Mouse (Mus musculus) cerebellum, postnatal 14 days (tissue): ENCODE data around the gene Gpbar1.

ENCODE experiments used
- DNase-seq, 2 experiments: peaks; one replicate each; pipeline ENCODE4 v3.0.0; 2021; ENCODE audit warnings: mixed read lengths in 2 of 2

Gpbar1 gene

DNA sequence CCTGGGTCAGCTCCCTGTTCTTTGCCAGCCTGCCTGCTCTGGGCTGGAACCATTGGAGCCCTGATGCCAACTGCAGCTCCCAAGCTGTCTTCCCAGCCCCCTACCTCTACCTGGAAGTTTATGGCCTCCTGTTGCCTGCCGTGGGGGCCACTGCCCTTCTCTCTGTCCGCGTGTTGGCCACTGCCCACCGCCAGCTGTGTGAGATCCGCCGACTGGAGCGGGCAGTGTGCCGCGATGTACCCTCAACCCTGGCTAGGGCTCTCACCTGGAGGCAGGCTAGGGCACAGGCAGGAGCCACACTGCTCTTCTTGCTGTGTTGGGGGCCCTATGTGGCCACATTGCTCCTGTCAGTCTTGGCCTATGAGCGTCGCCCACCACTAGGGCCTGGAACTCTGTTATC lies 638 bp downstream of the Gpbar1 start:
- no peak for DNase-seq

DNA sequence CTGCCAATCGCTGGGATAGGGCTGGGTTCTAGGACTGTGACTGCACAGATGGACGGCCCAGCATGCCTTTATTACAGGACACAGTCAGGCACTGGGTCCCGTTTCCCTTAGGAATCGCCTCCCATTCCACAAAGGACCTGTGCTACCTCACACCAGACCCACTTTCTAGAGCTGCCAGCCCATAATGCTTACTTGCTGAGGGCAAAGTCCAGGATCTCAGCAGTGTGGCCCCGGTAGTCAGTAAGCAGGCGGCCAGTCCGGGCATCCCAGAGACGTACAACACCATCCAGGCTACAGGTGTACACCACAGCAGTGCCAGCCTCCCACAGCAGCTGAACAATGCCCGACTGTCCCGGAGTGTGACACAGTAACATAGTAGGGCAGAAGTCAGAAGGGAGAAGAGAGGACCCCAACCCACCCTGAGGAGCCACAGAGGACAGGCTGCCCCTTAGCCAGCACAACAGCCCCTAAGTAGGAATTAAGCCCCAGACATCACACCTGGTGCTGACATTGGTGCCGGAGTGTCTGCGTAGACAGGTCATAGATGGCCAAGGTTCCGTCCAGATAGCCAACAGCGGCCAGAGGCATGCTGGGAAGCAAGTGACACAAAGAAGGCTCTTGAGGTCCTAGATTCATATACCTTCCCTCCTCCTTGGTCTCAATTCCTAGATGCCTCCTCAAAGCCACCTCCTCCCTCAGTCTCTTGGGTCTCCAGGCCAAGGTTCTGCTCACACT lies 2.4 kb downstream of the Gpbar1 start:
- DNase-seq: no peak

DNA sequence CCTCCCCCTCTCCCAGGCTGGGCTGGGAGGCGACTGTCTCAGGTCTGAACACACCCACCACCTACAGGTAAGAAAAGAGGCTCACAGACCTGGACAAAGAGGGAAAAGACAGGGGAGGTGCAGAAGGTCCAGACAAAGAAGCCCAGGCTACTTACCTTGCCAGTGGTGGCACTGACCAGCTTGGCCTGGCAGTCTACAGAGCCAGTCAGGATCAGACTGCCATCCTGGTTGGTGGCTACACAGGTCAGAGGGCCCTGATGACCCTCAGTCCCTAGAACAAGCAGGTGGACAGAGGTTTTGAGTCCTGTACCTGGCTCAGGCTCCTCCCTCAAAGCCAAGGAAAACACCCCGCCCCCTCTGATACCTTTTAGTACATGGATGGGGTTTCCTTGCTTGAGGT lies 3.0 kb downstream of the Gpbar1 start:
- no peak for DNase-seq

DNA sequence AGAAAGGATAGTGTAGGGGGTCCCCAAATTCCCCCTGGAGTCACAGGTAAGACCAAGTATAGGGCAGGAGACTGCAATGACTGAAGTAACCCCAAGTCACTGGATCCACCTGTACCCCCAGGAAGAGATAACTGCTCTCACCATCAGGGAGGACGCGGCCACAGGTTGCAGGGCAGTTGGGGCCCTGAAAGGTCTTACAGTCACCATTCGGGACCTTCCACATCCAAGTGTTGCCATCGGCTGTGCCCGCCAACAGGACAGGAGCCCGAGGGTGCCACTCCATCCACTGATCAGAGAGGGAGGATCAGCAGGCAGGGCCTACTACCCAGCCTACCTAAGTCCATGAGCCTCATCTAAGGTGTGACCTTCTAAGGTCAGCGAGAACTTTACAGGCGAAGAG lies 3.5 kb downstream of the Gpbar1 start:
- no peak for DNase-seq

DNA sequence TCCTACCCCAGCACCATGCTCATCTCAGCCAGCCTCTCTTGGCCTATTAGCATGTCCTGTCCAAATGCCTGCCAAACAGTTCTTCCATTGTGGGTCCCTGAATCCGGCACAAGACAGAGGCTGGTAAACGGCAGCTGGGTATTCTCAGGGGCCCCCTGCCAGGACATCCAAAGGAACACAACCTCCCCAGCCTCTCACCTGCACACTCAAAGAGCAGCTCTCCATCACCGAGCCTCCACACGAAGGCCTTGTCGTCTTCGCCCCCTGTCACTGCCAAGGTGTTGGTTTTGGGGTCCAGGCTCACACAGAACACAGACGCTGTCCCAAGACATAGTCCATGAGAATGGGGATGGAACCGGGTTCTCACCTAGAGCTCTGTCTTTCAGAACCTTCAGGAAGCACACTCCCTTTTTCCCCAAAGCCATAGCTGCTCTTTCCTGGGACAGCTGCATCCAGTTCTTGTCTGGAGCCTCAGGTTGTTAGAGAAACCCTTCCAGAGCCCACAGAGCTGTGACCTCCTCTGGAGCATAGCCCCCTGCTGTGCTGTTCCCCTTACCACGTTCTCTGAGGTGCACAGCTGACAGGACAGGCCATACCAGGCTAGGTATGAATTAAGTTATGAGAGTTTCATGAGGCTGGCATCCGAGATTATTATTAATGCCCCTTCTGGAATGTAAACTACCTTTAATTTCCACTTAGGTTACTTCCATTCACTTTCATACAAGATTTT lies 4.7 kb downstream of the Gpbar1 start:
- no peak for DNase-seq

DNA sequence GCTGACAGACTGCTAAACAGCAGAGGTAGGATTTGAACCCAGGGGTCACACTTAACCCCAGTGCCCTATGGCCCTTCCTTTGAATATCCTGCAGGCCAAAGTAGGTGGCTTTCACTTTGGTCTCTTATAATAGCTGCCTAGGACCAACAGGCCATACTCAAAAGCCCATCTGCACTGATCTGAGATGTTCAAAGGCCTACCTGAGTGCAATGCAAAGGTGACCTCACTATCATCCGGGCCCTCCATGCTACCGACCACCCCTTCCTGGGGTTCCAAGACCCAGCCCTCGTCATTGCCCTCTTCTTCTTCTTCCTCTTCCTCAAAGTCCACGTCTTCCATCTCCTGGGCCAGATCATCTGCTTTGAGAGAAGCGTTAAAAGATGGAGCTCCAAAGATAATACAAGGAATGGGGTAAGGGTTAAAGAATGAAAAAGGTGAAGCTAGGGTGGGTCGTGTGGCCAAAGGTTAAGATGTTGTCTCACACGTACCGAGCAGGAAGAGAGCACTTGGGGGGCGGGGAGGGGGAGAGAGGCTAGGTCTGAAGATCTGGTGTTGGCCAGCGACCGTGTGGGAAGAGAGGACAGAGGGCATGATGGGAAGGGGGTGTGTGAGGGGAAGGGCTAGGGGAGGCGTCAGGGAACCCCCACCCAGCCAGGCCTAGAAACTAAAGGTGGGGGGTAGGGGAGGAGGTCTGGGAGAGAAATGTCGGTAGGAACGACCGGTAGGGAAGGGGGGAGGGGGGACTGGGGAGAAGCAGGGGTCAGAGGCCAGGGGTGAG lies 5.5 kb downstream of the Gpbar1 start:
- peak; percentile 66 to 77 for DNase-seq

DNA sequence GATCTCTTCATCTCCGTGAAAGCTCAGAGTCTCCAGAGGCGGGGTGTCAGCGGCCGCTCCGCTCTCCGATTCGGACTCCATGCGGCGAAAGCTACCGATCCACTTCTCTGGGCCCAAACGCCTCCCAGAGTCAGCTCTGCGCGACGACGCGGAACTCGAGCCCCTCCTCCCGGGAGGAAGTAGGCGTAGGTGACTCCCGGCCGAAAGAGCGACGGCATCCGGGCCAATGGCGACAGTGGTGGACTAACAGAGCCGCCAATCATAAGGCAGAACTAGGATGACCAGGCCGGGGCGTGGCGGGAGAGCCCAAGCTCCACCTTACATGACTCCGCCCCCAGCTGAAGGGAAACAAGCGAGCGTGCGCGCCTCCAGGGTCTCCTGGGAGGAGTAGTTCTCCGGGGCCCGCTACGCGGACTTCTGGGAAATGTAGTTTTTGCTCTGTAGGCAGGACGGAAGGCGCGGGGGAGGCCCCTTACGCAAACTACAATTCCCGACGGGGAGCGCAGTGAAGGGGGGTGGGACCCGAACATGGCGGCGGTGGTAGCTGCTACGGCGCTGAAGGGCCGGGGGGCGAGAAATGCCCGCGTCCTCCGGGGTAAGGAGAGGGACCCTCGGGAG lies 6.3 kb downstream of the Gpbar1 start, which contains the start of the genes Aamp and Pnkd:
Gene Aamp, minus strand, starts transcription at position 196 of the 618 bp plus-strand sequence.
Gene Pnkd, plus strand, starts transcription at position 388 of the 618 bp plus-strand sequence.
- peak; percentile 99 for DNase-seq

DNA sequence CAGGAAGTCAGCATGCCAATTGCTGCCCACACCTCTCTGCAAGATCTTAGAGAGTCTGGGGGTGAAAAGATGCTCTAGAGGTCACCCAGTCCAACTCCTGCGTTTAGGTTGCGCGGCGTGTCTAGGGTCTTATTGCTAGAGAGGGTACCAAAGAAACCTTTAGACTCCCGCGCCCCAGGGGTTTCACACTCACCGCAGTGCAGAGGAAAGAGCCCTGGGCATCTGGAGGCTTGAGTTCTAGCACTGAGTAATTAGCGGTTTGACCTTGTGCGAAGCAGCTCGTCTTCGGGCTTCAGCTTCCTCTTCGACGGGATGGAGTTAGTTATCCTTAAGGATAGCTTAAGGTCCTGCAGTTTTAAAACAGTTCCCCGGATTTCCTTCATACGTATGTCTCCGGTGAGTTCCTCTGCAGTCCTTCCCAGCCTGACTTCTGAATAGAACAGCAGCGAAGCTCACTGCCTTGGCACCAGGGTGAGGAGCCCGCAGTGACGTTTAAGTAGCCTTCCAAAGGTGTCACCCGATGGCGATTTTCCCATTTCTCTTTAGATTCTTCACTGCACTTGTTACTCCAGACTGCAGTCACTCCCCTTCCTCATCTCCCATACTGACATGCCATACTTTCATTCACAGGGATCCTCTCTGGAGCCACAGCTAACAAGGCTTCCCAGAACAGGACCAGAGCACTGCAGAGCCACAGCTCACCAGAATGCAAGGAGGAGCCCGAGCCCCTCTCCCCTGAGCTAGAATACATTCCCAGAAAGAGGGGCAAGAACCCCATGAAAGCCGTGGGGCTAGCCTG lies 7.1 kb downstream of the Gpbar1 start:
- DNase-seq: peak; percentile 39 to 72

DNA sequence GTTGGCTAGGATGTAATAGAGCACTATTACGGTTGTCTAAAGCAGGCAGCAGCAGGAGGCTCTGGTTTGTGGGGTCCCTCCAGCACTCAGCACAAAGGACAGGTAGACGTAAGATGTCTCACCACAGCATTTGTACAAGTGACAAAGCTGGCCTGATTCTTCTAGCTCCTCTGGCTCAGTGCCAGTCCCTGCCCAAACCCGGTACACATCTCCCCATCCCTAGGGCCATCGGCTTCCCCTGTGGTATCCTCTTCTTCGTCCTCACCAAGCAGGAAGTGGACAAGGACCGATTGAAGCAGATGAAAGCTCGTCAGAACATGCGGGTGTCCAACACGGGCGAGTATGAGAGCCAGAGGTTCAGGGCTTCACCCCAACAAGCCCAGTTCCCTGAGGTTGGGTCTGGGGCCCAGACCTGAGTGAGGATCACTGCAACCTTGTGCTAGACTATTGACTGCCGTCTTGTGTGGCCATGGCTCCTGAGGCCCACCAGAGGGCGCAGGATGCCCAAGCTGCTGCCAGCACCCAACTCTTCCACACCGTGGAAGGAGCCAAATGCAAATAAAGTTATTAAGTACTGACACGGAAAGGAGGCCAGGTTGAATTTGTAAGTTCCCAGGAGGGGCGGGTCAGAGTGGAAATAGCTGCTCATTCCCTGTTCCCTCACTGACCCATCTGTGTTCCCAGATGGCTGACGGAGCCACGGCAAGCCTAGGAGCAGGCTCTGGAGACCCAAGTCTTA lies 8.7 kb downstream of the Gpbar1 start:
- DNase-seq: peak; percentile 47 to 55

DNA sequence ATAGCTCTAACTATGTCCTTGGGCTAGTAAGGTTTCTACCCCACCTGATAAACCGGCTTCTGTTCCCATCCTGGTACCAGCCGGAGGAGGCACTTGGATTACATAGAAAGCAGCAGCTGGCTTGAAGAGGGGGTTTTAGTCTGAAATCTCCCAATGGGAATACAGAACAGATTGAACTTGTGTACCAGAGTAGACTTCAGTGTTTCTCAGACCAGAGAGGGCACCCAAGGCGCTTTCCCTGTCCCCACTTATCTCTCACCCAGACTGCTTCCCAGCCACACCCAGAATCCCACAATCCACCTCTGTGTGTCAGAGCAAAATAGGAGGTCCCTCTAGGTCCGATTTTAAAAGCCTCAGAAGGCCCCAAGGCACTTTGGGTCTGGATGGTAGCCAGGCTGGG lies 10.0 kb downstream of the Gpbar1 start:
- DNase-seq: no peak

DNA sequence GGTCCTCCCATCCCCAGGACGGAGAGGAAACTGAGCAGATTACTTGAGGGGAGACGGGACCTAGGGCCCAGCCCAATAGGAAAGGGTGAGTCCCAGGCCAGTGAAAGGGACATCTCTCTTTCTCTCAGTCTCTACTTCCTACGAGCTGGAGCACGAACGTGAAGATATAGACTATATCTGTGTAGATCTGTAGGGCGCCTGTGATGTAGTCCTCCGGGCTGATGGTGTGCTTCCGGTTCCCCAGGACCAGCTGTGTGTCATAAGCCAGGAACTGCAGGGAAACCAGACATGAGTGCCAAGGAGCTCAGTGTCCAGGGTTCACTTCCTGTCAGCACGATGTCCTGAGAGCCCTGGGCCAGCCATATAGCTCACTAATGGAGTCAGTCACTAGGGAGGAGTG lies 10.9 kb downstream of the Gpbar1 start:
- DNase-seq: no peak

DNA sequence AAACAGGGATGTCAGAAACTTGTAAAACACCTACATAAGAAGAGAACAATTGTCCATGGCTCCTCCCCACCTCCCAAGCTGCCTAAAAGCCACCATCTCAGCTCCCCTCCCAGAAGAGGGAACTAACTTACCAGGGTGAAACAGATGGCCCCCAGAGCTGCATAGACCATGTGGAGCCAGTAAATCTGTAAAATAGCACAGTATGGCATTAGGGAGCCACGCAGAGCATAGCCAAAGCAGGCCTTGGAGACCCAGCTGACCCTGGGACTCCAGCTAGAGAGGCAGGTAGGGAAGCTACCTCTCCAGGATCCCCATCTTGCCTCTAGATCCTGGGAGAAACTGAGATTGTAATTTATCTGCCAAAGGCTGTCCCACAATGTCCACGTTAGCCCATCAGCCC lies 11.4 kb downstream of the Gpbar1 start:
- DNase-seq: no peak

DNA sequence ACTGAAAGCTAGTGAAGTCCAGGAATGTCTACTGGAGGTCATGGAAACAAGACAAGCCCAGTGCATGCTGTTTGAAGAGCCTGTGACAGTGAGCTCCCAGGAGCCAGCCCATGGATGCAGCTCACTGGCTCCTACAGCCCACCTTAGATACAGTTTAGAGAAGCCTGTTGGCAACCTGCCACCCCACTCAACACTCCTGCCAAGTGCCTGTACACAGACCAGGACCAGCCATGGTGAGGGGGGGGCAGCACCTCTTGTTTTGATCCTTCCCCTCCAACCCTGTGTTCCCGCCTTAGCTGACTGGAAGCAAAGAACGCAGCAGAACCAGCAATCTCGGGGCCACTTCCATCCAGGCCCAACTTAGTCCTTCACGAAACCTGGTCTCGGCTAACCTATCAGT lies 11.8 kb downstream of the Gpbar1 start:
- peak; percentile 51 to 61 for DNase-seq

DNA sequence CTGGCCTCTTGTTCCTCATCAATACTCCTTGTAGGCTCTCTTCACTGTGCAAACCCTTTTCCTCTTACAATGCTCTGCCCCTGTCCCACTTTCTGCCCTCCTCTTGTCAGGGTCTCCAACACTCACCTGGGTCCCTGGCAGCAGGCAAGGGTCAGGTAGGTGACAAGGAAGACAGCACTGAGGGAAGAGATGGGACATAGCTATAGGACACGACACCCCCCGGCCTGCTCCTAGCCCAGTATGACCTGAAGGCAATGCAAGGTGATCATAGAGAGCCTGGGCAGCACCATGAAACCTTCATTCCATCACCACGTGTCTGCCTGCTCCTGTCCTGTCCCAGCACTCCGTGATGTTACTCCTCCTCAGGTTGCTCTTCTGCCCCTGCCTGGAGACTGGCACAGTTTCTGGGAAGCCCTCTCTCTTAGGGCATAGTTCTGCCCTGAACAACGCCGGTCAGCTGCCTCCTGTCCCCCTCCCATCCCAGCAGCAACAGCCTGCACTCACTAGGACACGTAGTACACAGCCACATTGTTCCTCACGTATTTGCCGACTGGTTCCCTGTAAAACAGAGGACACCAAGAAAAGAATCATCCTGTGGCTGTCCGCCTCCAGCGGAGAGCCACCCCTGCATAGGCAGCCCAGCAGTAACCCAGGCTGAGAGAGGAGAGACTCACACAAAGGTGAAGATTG lies 14.1 kb downstream of the Gpbar1 start:
- DNase-seq: no peak

DNA sequence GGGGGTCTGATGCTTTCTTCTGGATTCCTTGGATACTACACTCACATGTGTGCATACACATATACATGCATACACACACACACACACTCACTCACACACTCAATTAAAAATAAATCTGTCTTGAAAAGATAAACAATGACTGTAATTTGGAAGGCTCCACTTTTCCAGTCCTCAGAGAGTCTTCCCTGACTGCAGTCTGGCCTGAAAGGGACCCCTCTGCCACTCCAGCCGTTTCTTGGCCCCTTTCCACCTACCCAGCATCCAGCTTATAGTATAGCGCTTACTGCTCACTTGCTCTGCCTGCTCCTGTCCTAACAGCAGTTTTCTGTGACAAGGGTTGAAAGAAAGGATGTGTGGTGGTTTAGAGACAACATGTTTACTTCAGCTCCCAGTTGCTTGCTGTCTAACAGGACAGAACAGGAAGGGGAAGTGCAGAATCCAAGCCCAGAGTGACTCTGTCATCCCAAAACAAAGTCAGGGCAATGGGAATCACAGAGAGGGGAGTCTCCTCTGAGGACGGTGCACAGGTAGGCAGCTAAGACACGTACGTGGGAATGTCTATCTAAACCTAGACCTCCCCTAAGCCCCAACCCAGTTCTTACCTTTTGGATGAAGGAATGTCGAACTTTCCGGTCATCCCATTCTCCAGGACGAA lies 15.1 kb downstream of the Gpbar1 start:
- DNase-seq: no peak

DNA sequence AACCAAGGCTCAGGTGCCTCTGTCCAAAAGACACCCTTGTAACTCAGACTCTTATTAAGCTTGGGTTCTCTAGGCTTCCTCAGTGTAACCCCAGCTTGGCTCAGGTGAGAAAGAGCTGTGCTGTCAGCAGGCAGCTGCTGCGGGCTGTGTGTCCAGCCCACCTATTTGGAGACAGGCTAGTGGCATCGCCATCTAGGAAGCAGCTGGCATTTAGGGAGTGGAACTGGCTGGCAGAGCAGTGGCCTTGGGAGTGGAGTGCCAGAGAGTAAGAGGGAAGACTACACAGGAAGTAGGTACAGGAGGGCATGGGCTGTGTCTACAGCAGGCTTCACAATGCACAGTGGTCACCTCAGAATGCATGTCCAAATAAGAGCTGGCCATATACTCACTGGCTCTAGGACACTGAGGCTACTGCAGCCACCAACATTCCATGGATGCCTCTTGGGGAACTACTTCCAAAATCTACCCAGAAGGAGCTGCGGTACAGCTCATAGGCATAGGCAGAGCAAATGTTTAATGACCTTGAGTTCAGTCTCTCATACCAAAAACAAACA lies 15.8 kb downstream of the Gpbar1 start:
- no peak for DNase-seq

DNA sequence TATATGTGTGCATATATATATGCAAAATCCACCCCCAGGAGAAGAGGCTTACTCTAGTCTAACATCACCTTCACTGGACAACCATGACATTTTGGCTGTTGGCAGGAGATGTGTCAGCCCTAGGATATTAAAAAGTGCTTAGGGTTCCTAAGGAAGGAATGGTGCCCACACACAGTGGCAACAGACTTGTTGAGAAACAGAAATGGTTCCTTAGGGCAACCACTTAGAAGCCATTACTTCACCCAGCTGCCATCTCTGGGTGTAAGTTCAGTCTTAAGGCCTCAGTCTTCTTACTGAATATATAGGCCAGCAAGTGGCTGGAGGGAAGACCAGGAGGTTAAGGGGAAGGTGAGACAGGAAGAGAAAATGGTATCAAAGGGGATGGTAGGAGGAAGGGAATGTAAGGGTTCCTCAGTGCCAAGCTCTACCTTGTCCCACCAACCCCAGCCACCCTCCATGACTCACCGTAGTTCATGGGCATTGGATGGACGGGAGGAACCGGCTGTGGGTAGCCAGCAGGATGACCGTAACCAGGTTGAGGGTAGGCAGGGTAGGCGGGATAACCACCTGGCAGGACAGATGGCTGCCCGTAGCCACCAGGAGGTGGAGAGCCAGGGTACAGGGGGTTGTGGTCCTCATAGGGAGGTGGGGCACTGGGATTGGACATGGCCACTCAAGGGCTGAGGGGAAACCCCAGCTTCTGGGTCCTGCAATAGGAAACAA lies 16.5 kb downstream of the Gpbar1 start:
- no peak for DNase-seq

DNA sequence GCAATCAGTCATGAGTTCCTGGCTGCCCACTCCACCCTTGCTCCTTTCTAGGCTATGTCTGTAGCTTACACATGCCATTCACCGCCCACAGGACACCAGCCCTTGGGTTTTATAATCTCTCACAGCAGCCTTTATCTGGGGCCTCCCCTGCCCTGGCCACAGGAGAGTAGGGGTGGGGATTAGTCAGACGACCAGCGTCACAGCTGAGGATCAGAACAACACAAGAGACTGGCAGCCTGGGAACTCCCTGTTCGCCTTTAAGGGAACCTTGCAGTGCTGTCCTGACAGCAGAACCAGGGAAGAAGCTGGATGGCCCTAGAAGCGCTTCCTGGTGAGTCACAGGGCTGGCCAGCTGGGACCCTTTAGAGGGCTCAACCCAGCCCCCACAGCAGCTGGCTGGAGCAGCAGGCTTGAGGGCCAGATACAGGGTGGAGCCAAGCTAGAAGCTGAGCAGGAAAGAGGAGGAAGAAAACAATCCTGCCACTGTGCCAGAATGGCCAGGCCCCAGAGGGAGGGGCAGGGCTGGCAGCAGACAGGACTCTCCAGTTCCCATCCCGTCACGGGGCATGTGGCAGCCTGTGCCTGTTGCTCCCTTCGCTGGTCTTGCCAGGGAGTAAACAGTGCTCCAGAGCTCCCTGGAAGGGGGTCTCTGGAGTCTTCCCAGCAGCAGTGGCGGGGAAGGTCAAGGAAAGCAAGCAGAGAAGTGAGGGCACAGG lies 17.3 kb downstream of the Gpbar1 start:
- DNase-seq: peak; percentile 80 to 84

DNA sequence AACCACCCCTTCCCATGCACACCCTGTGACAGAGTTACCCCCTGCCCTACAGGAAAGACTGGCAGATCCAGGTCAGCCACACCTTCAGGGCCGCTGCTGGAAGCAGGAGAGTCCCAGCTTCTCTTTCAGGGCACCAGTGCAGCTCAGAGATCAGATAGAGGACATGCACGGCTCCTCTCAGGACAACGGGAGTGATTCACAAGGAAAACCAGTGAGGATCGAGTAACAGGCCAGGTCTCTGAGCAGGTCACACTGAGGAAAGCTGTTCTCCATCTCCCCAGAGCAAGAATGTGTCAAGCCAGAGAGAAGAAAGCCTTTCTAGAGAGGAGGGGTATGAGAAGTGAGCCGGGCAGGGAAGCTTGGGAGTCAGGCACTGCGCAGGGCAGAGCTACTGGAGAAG lies 18.1 kb downstream of the Gpbar1 start:
- DNase-seq: no peak
